Mouse (Mus musculus): ENCODE results near the gene Cdc14b.
A peak's percentile ranks its signal among the peaks of the same experiment; 100 is the strongest.
"Not testable (repeated sequence)": the region's sequence is repeated elsewhere in the genome, so short reads cannot be mapped to it uniquely, and the experiment has no call there.

Cdc14b gene

GRCm38 (mm10) chr13:64273891-64274844 is 922 bp downstream of the Cdc14b start:
- no peak for DNase-seq (ENCODE audit: low spot score in 2 of 2)

GRCm38 (mm10) chr13:64273352-64273751 is 1.7 kb downstream of the Cdc14b start:
- DNase-seq (ENCODE audit: low spot score in 2 of 2) = no peak

- DNase-seq (ENCODE audit: low spot score in 2 of 2) = no peak
These were observed 6.7 kb downstream of the Cdc14b start for GRCm38 (mm10) chr13:64268384-64268783.

- DNase-seq (ENCODE audit: low spot score in 2 of 2) = no peak
These were observed 7.9 kb downstream of the Cdc14b start for GRCm38 (mm10) chr13:64267151-64267550.

GRCm38 (mm10) chr13:64264586-64264985 is 10.5 kb downstream of the Cdc14b start:
- DNase-seq (ENCODE audit: low spot score in 2 of 2) = no peak

GRCm38 (mm10) chr13:64259903-64260302 is 15.2 kb downstream of the Cdc14b start:
- no peak for DNase-seq (ENCODE audit: low spot score in 2 of 2)

- no peak for DNase-seq (ENCODE audit: low spot score in 2 of 2)
These were observed 16.6 kb downstream of the Cdc14b start for GRCm38 (mm10) chr13:64258516-64258821.

- DNase-seq (ENCODE audit: low spot score in 2 of 2) = no peak
These were observed 17.1 kb downstream of the Cdc14b start for GRCm38 (mm10) chr13:64257814-64258515.

GRCm38 (mm10) chr13:64257010-64257813 is 17.9 kb downstream of the Cdc14b start:
- DNase-seq (ENCODE audit: low spot score in 2 of 2) = no peak

GRCm38 (mm10) chr13:64254185-64254584 is 20.9 kb downstream of the Cdc14b start:
- DNase-seq (ENCODE audit: low spot score in 2 of 2) = not testable (repeated sequence)

GRCm38 (mm10) chr13:64253697-64254096 is 21.4 kb downstream of the Cdc14b start:
- DNase-seq (ENCODE audit: low spot score in 2 of 2) = no peak

GRCm38 (mm10) chr13:64252147-64252546 is 22.9 kb downstream of the Cdc14b start:
- peak in 1 of 2 experiments; percentile 20 for DNase-seq (ENCODE audit: low spot score in 2 of 2)

- no peak for DNase-seq (ENCODE audit: low spot score in 2 of 2)
These were observed 24.7 kb downstream of the Cdc14b start for GRCm38 (mm10) chr13:64250363-64250762.

GRCm38 (mm10) chr13:64248775-64249524 is 26.1 kb downstream of the Cdc14b start:
- peak; percentile 72 to 88 for DNase-seq (ENCODE audit: low spot score in 2 of 2)

- DNase-seq (ENCODE audit: low spot score in 2 of 2) = peak; percentile 71 to 76
These were observed 26.8 kb downstream of the Cdc14b start for GRCm38 (mm10) chr13:64248161-64248774.

GRCm38 (mm10) chr13:64246106-64246505 is 29.0 kb downstream of the Cdc14b start:
- no peak for DNase-seq (ENCODE audit: low spot score in 2 of 2)

- DNase-seq (ENCODE audit: low spot score in 2 of 2) = no peak
These were observed 30.3 kb downstream of the Cdc14b start for GRCm38 (mm10) chr13:64244685-64245261.

- no peak for DNase-seq (ENCODE audit: low spot score in 2 of 2)
These were observed 32.4 kb downstream of the Cdc14b start for GRCm38 (mm10) chr13:64242721-64243120.

GRCm38 (mm10) chr13:64240626-64241025 is 34.5 kb downstream of the Cdc14b start:
- no peak for DNase-seq (ENCODE audit: low spot score in 2 of 2)

- DNase-seq (ENCODE audit: low spot score in 2 of 2) = no peak
These were observed 37.4 kb downstream of the Cdc14b start for GRCm38 (mm10) chr13:64237681-64238157.
